Mouse (Mus musculus) stomach, postnatal 0 days (tissue): Measurements from ENCODE around the gene Ppip5k1.

Experiments
- CTCF ChIP-seq: IDR thresholded peaks from 2 replicates; pipeline ENCODE4 v1.5.1; 2016; ENCODE audit warnings: antibody characterized with exemption, low read depth, mild to moderate bottlenecking, moderate library complexity
- EP300 ChIP-seq: optimal IDR thresholded peaks from 2 replicates; pipeline ENCODE3; 2016; ENCODE audit warnings: antibody characterized with exemption

GRCm38 (mm10) chr2:121298131-121298530, 57.1 kb downstream of the Ppip5k1 start:
- TF ChIP-seq EP300 (no peak), CTCF (no peak)
